Mouse (Mus musculus) left cerebral cortex, postnatal 36 days (tissue): ENCODE data around the gene Olfr837. TPM values are rescaled to one million over a fixed set of nuclear protein-coding genes. Genes with fewer than 3 reads are reported as not detected.
"Not testable (repeated sequence)": the region's sequence is repeated elsewhere in the genome, so short reads cannot be mapped to it uniquely, and the experiment has no call there.

Experiments
- DNase-seq, 2 experiments: peaks; one replicate each; pipeline ENCODE4 v3.0.0; 2021 to 2022; ENCODE audit warnings: low spot score in 2 of 2, mixed read lengths in 1 of 2
- intact Hi-C: fragments of 180-260 bp; cut with DNase I; formaldehyde crosslinking; loops from one replicate; pipeline ENCODE4 v1.15.1; 2025
- total RNA-seq, 2 experiments: library from RNA; stranded (reverse); gene quantifications; 2 replicates each; pipeline ENCODE4 v1.2.3; 2021

Olfr837 gene
- total RNA-seq, result not detected

- no peak for DNase-seq
- intact Hi-C loops, result no loop called here
Observed at GRCm38 (mm10) chr9:19136017-19136416, at the start of gene Olfr837. Gene Olfr837 (plus strand): TSS chr9:19136317.

DNA sequence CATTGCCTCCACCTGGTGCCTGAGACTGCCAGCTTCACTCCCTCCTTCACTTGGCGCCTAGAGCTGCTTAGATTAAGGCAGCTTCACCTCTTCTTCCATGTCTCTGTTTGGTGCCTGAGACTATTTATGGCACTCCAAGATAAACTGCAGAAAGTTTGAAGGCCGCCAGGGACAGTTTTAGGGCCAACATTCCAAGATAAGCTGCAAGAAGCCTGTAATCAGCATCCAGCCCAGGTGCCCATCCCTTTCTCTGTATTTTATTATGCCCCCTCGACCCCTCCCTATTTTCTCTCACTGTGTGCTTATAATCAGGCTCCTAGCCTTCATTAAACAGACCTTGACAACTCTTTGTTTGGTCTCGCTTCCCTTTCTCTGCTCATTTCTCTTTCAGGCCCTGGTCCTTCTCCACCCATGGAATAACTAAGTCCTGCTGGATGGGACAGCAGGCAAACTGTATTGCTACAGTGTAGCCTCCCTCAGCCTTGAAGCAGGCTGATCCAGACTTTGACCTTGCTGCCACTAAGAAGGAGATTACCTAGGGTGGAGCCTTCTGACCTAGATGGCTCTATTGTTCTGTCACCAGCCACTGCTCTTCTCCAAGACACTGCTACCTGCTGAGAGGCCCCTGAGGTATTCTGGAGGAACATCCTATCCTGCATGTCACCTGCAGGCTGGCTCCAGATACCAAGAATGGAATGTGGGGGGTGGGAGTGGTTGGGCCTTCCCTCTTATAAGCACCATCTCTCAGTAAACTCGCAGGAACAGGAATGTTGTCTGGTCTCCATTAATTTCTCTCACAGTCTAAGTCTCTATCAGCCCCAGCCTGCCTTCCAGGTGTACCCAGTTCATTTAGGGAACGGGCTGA, 43.0 kb upstream of the Olfr837 start:
- DNase-seq, intact Hi-C loops: not testable (repeated sequence)

DNA sequence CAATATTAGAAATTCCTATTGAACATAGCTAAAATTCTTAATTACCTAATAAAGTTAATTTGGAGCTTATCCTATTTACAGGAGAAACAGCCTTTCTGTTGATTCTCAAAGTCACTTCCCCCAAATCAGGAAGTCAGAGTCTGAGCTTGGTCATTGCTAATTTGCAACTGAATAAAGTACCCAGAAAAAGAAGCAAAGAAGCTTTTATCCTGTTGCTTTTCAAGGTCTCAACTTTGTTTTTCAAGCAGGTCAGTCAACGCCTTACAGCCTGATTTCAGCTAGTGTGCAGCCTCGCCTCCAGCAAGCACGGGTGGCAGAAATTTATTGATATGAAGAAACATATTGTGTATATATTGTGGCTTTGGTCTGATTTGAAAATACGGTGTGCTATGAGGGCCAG, 38.8 kb upstream of the Olfr837 start:
- no peak for DNase-seq
- intact Hi-C loops, result no loop called here

DNA sequence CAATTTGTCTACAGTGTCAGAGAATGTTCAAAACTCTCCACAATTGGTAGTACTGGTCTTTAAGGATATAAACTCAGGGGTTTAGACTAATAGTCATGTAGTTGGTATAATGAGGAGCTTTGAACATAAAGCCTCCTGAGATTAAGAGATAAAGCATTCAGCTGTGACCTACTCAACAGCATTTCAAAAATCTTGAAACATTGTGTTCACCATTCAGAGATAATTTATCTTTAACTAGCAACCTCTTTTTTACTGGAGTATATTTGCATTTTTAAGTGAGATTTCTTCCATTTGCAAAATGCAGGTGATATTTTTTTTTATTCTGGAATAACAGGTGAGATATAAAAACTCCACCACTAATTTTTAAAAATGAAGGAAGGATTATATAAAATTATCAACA, 16.0 kb upstream of the Olfr837 start, which contains the start of gene Olfr836:
Gene Olfr836, plus strand, starts transcription at position 301 of the 400 bp plus-strand sequence.
- intact Hi-C loops, result no loop called here
- no peak for DNase-seq

GRCm38 (mm10) chr9:19177212-19177611, 41.1 kb downstream of the Olfr837 start, which contains the start of gene Olfr839-ps1:
Gene Olfr839-ps1 (minus strand): TSS chr9:19177312.
- intact Hi-C loops, result no loop called here
- DNase-seq, result no peak

Other genes starting within 250 kb of the Olfr837 start
- gene Olfr832, start 199.2 kb upstream of the Olfr837 start, total RNA-seq, result not detected
- gene Olfr834, start 148.3 kb upstream of the Olfr837 start, total RNA-seq, result not detected
- not detected for gene Olfr835, start 103.6 kb upstream of the Olfr837 start, total RNA-seq
- not detected for gene Olfr836, start 15.9 kb upstream of the Olfr837 start, total RNA-seq
- under 1 TPM in 1 of 2 experiments, not detected in 1; 0.09 TPM for gene Olfr839-ps1, start 41.0 kb downstream of the Olfr837 start, total RNA-seq
- not detected for gene Olfr843, start 115.7 kb downstream of the Olfr837 start, total RNA-seq
- not detected for gene Olfr844, start 180.0 kb downstream of the Olfr837 start, total RNA-seq
- gene Olfr845, start 200.1 kb downstream of the Olfr837 start, total RNA-seq, result not detected
- gene Olfr846, start 227.7 kb downstream of the Olfr837 start, total RNA-seq, result not detected
- not detected for gene Olfr847, start 242.4 kb downstream of the Olfr837 start, total RNA-seq